Mouse (Mus musculus) cerebellum, adult 2 months (tissue): ENCODE measurements at regions not wholly inside any gene's neighbourhood (a gene's known extent, or its start where the extent isn't known, plus 50 kb on each side); places are given as distances from the start of the nearest gene placed in this dataset.

Source experiments
- CTCF ChIP-seq: fragments of 200-500 bp; IDR thresholded peaks from 2 replicates; pipeline ENCODE4 v1.5.1; 2011; ENCODE audit warnings: low read depth, mild to moderate bottlenecking, control low read depth, low read length, moderate library complexity, borderline replicate concordance; ENCODE audit not compliant: insufficient read depth
- POLR2A ChIP-seq: fragments of 200-500 bp; IDR thresholded peaks from 2 replicates; pipeline ENCODE4 v1.6.1; 2011; ENCODE audit warnings: low read length, control low read depth, borderline replicate concordance; ENCODE audit not compliant: insufficient read depth

DNA sequence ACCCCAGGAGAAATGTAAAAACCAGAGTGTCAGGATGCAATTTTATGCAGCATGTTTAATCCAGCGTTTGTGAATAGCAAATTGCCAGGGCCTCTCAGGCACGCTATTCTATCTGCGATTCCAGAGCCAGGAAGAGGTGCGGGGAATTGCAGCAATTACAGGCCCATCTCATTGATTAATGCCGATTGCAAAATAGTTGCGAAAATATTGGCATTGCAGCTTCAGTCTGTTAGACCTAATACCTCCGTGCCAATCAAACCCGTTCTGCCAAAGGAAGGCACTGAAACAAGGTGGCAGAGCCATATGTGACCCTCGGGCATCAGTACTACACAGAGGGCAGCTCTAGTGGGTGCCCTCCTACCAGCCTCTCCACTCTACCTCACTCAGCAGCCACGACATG is 212.2 kb upstream of the A230072I06Rik start:
- TF ChIP-seq POLR2A (no peak), CTCF (no peak)
